Mouse (Mus musculus) B cell, adult 62 days (primary cell): ENCODE data around the gene Srp54a. TPM values are rescaled to one million over a fixed set of nuclear protein-coding genes. Genes with fewer than 3 reads are reported as not detected.

Experiments used
- total RNA-seq: library from RNA; stranded (reverse); gene quantifications from 4 replicates; pipeline ENCODE4 v1.2.4, GENCODE M21; 2023

Srp54a gene
- 56.5 to 81.8 TPM (median 77.5 TPM) in 4 replicates for total RNA-seq

GRCm38 (mm10) chr12:55079726-55080600 is at the start of gene Srp54a, which contains the start of gene 2700097O09Rik:
Gene Srp54a (plus strand): TSS chr12:55080262.
Gene 2700097O09Rik (minus strand): TSS chr12:55080110.

DNA sequence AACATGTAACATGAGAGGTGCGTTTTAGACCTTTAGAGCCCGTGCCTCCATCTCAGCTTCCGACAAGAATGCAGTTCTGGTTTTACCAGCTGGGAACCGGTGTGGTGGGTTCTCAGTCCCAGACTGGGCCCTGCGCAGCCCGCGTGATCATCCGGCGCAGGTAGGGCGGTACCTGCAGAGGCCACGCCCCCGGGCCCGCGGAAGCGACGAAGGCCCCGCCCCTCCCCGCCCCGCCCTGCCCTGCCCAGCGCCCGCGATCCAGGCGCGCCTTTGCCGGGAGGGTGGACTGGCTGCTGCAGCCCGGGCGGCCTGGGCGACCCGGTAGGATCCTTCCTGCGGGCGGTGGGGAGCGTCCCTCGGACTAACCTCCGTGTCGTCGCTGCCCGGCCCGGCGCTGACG is 44.2 kb downstream of the Srp54a start, which contains the start of gene Fam177a:
Gene Fam177a, plus strand, starts transcription at position 228 of the 400 bp plus-strand sequence.

GRCm38 (mm10) chr12:55154559-55155448 is 74.7 kb downstream of the Srp54a start, which contains the start of gene Srp54b:
Gene Srp54b (plus strand): TSS chr12:55155104.

Other genes starting within 250 kb of the Srp54a start
- 39.2 to 60.1 TPM (median 46.1 TPM) in 4 replicates for gene Cfl2, start 217.4 kb upstream of the Srp54a start, total RNA-seq
- gene Gm20403, start 93.7 kb upstream of the Srp54a start, total RNA-seq, result not detected in 4 replicates
- 245 to 271 TPM (median 264 TPM) in 4 replicates for gene Baz1a, start 65.9 kb upstream of the Srp54a start, total RNA-seq
- gene 2700097O09Rik, start 152 bp upstream of the Srp54a start, total RNA-seq, result 5.3 to 10.0 TPM (median 6.5 TPM) in 4 replicates
- 6.9 to 9.1 TPM in 2 of 4 replicates, not detected in the others for gene Fam177a, start 44.2 kb downstream of the Srp54a start, total RNA-seq
- 49.7 to 59.9 TPM (median 53.8 TPM) in 4 replicates for gene Srp54b, start 74.8 kb downstream of the Srp54a start, total RNA-seq
- 4.5 to 10.9 TPM (median 9.8 TPM) in 3 of 4 replicates, not detected in the other for gene 1700047I17Rik2, start 119.3 kb downstream of the Srp54a start, total RNA-seq
- gene Srp54c, start 149.9 kb downstream of the Srp54a start, total RNA-seq, result 20.3 to 28.0 TPM (median 23.3 TPM) in 4 replicates
- gene 1110008L16Rik, start 219.3 kb downstream of the Srp54a start, total RNA-seq, result 10.6 to 11.9 TPM (median 11.6 TPM) in 4 replicates
- 18.8 to 27.6 TPM (median 21.5 TPM) in 4 replicates for gene Ppp2r3c, start 222.7 kb downstream of the Srp54a start, total RNA-seq